Mouse (Mus musculus) C2C12 (cell line): ENCODE measurements around the gene Zfp663.
A peak's percentile ranks its signal among the peaks of the same experiment; 100 is the strongest.

Experiments used
- CTCF ChIP-seq: IDR thresholded peaks from one replicate; pipeline ENCODE4 v1.5.1; 2011; ENCODE audit not compliant: control insufficient read depth, insufficient read depth, insufficient read length
- MAX ChIP-seq: IDR thresholded peaks from one replicate; pipeline ENCODE4 v1.6.1; 2011; ENCODE audit warnings: mild to moderate bottlenecking, control low read depth

GRCm38 (mm10) chr2:165364334-165365091 is 4.0 kb downstream of the Zfp663 start:
- TF ChIP-seq MAX (no peak), CTCF (peak; percentile 64)
